Mouse (Mus musculus) gastrocnemius, adult 2 months (tissue): ENCODE results near the gene Defa20. TPM values are rescaled to one million over a fixed set of nuclear protein-coding genes. Genes with fewer than 3 reads are reported as not detected.
"Not testable (repeated sequence)": the region's sequence is repeated elsewhere in the genome, so short reads cannot be mapped to it uniquely, and the experiment has no call there.

Experiments used
- DNase-seq: peaks from one replicate; pipeline ENCODE4 v3.0.0; 2022
- H3K27ac ChIP-seq: fragments of 200-600 bp; 2 replicates; pipeline ENCODE4 v1.8.1; 2022; ENCODE audit warnings: mild to moderate bottlenecking
- H3K4me3 ChIP-seq: fragments of 200-600 bp; 2 replicates; pipeline ENCODE4 v1.8.1; 2022; ENCODE audit warnings: mild to moderate bottlenecking, moderate library complexity
- intact Hi-C: fragments of 180-260 bp; cut with DNase I; formaldehyde crosslinking; loops from one replicate; pipeline ENCODE4 v1.15.1; 2025
- long read RNA-seq, 2 experiments: library from polyadenylated mRNA; stranded (forward); transcript quantifications; one replicate each; pipeline ENCODE4 v2.0.0; 2021
- total RNA-seq, 2 experiments: library from RNA; stranded (reverse); gene quantifications; 2 replicates each; pipeline ENCODE4 v1.2.3; 2021

The Defa20 gene
- not detected for total RNA-seq
- long read RNA-seq, experiment 1: 0 reads
- long read RNA-seq, experiment 2: 0 reads

- H3K27ac ChIP-seq, DNase-seq, H3K4me3 ChIP-seq, intact Hi-C loops: not testable (repeated sequence)
These were observed at the start of gene Defa20 for GRCm38 (mm10) chr8:21508958-21509357. Defa20 (plus strand) TSS chr8:21509258.

DNA sequence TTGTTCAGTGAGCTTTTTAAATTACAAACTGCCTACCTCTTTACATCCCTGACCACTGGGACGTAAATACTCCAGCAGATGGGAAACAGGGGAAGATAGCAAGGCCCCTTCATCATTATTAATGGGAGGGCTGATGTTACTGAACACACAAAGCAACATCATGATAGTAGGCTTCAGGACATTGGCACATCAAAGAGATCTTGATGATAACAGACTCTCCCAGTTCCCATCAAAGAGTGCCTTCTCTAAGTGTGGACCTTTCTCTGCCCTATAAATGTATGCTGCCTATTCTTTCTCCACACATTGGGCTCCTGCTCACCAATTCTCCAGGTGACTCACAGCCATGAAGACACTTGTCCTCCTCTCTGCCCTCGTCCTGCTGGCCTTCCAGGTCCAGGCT lies 19.7 kb downstream of the Defa20 start, which contains the start of gene Defa32:
Gene Defa32 (plus strand): TSS at position 301 of the 400 bp plus-strand sequence.
- intact Hi-C loops, H3K27ac ChIP-seq, H3K4me3 ChIP-seq, DNase-seq: not testable (repeated sequence)

Other genes starting within 250 kb of the Defa20 start
- not detected for gene Defa27, start 193.7 kb upstream of the Defa20 start, total RNA-seq
- not detected for gene Defa29, start 182.2 kb upstream of the Defa20 start, total RNA-seq
- gene Defa2, start 130.7 kb upstream of the Defa20 start, total RNA-seq: not detected
- gene Defa33, start 117.4 kb upstream of the Defa20 start, total RNA-seq: not detected
- not detected for gene Defa36, start 81.8 kb upstream of the Defa20 start, total RNA-seq
- not detected for gene Gm7849, start 52.7 kb upstream of the Defa20 start, total RNA-seq
- gene Defa32, start 19.8 kb downstream of the Defa20 start, total RNA-seq: not detected
- not detected for gene Defa37, start 56.1 kb downstream of the Defa20 start, total RNA-seq
- not detected for gene Defa28, start 73.7 kb downstream of the Defa20 start, total RNA-seq
- not detected for gene Gm7861, start 85.2 kb downstream of the Defa20 start, total RNA-seq
- gene Defa26, start 108.9 kb downstream of the Defa20 start, total RNA-seq: not detected
- gene Defa17, start 146.5 kb downstream of the Defa20 start, total RNA-seq: not detected
- gene Defa34, start 156.5 kb downstream of the Defa20 start, total RNA-seq: not detected
- gene AY761184, start 194.4 kb downstream of the Defa20 start, total RNA-seq: not detected
- gene Defa24, start 225.2 kb downstream of the Defa20 start, total RNA-seq: not detected